ENCODE assay signal across 11 mouse cellular contexts in the genomic region with DNA sequence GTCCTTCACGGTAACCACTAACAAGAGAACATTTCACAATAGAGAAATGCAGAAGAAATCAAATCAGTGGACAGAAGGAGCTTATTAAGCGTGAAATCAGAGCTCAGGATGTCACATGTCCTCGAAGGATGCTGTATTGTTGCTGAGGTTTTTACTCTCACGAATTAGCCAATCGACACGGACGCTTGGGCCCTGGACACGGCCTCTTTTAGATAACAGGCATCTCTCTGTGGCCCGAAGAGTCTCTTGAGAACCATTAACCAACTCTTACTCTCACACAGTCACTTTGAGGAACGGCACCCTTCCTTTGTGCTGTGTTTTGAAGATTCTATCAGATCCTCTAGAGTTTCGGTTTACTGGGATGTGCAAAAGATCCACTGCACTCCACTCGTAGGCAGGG.
DNase-seq lines count a peak whose midpoint lies in the region.
"Had no signal": no experiment of that assay in that cellular context is flagged by ENCODE, and none has a peak within 500 bp of the region (broad histone marks: within the 10 kb centered on the region; RNA-seq: fewer than 3 reads in every experiment).

No protein-coding gene starts in this region.

- DNase-seq in heart, adult 11 months: peak; percentile 55
- DNase-seq in heart, postnatal 10 days: no peak
- peak; percentile 9 for DNase-seq in left cerebral cortex, postnatal 4 days
- no peak for DNase-seq in left cerebral cortex, postnatal 14 days (ENCODE audit: low spot score in 2 of 2)
- DNase-seq in MN1 (ENCODE audit: low spot score): peak; percentile 46
- DNase-seq in mesoderm, embryonic 11.5 days (ENCODE audit: low read depth, low spot score): peak; percentile 19
- no peak for DNase-seq in ovary, postnatal 36 days (ENCODE audit: low spot score)
- DNase-seq: adrenal gland, postnatal 36 days; cerebellum, adult 11 months; cerebellum, adult 9-10 months; heart, adult 2 months had no signal

- intact Hi-C loops in heart, postnatal 10 days (cut with DNase I): no loop called here
- intact Hi-C loops in left cerebral cortex, postnatal 4 days (cut with DNase I): no loop called here
- intact Hi-C loops in left cerebral cortex, postnatal 14 days (cut with DNase I): no loop called here

Comparison
In these comparisons a context has a peak if more than half of its experiments do, and no peak if none do; other contexts are left out.
1. DNase-seq: peak in heart, adult 11 months (single experiment), left cerebral cortex, postnatal 4 days (single experiment), MN1 (single experiment) and mesoderm, embryonic 11.5 days (single experiment); none in heart, postnatal 10 days (0 of 2), left cerebral cortex, postnatal 14 days (0 of 2) and ovary, postnatal 36 days (single experiment).